22 mouse cellular contexts compared by ENCODE assay signal in the genomic region with DNA sequence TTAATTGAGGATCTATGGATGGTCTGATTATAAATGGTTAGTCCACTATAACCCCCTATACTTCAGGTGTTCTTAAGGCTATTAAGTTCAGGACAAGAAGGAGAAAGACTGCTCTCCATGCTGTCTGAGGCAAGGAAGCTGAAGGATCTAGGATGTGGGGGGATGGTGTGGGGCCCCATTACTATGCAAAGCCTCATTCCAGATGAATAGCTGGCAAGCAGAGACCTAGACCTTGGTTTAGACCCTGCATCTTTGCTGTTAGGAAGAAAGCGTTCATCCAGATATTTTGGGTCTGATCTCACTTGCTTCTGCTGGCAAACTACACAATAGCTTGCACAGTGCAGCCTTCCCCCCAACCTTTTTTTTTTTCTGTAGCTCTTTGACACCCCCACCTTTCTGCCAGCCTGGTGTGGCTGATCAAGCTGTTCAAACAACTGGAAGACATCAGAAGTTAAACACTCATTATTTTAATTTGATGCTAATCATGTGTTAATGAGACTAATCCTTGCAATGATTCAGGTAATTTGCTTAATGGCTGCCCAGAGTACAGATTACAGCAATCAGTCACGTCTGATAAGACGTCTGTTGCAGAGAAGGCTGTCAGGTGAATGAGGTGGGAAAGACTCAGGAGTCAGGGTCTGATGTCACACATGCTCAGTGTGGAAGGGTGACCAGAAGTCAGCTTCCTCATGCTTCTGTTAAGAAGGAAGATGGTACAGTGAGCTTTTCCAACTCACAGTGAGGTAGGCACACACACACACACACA.
DNase-seq lines count a peak whose midpoint lies in the region; ATAC-seq lines count a peak whose summit lies in the region.
"Had no signal": no experiment of that assay in that cellular context is flagged by ENCODE, and none has a peak within 500 bp of the region (broad histone marks: within the 10 kb centered on the region; RNA-seq: fewer than 3 reads in every experiment).

No protein-coding gene starts in this region.

- no peaks in the 10 kb centered on the region for H3K9me3 ChIP-seq in hindbrain, embryonic 12.5 days (replicated peaks)
- H3K9me3 ChIP-seq in hindbrain, embryonic 10.5 days: no peaks in the 10 kb centered on the region
- no peaks in the 10 kb centered on the region for H3K9me3 ChIP-seq in forebrain, embryonic 12.5 days
- H3K9me3 ChIP-seq in hindbrain, embryonic 15.5 days: no peaks in the 10 kb centered on the region
- H3K9me3 ChIP-seq: embryonic facial prominence, embryonic 15.5 days; neural tube, embryonic 12.5 days; stomach, embryonic 15.5 days had no signal

- no peaks in the 10 kb centered on the region for H3K27me3 ChIP-seq in hindbrain, embryonic 12.5 days
- no peaks in the 10 kb centered on the region for H3K27me3 ChIP-seq in hindbrain, embryonic 10.5 days (ENCODE audit: insufficient read depth, poor library complexity, severe bottlenecking)
- no peaks in the 10 kb centered on the region for H3K27me3 ChIP-seq in forebrain, embryonic 12.5 days
- no peaks in the 10 kb centered on the region for H3K27me3 ChIP-seq in hindbrain, embryonic 15.5 days
- H3K27me3 ChIP-seq: embryonic facial prominence, embryonic 15.5 days; neural tube, embryonic 12.5 days; stomach, embryonic 15.5 days had no signal

- DNase-seq in hindbrain, embryonic 10.5 days (ENCODE audit: low spot score): no peak
- peak; percentile 31 for DNase-seq in retina, embryonic 14.5 days (ENCODE audit: low spot score)
- DNase-seq in thymus, postnatal 4 days: no peak
- no peak for DNase-seq in lung, adult 18-20 months
- DNase-seq: adrenal gland, postnatal 14 days; cerebellum, adult 2 months; cerebellum, postnatal 36 days; gastrocnemius, adult 2 months; heart, postnatal 10 days; kidney, adult 18-20 months; right cerebral cortex, postnatal 25 days; thymus, adult 2 months had no signal

- 36% methylated on average over 3 of the region's 3 CpGs for WGBS in hindbrain, embryonic 12.5 days
- WGBS in hindbrain, embryonic 10.5 days: 42% methylated on average over 3 of the region's 3 CpGs
- WGBS in forebrain, embryonic 12.5 days: 12% methylated on average over 3 of the region's 3 CpGs
- WGBS in hindbrain, embryonic 15.5 days: 22% methylated on average over 3 of the region's 3 CpGs

- H3K4me3 ChIP-seq in hindbrain, embryonic 12.5 days: no peak overlapping the region
- H3K4me3 ChIP-seq in hindbrain, embryonic 10.5 days: no peak overlapping the region
- no peak overlapping the region for H3K4me3 ChIP-seq in forebrain, embryonic 12.5 days (replicated peaks)
- no peak overlapping the region for H3K4me3 ChIP-seq in hindbrain, embryonic 15.5 days
- H3K4me3 ChIP-seq: embryonic facial prominence, embryonic 15.5 days; gastrocnemius, adult 2 months; neural tube, embryonic 12.5 days; stomach, embryonic 15.5 days had no signal

- H3K4me2 ChIP-seq in hindbrain, embryonic 12.5 days (replicated peaks): no peak overlapping the region
- no peak overlapping the region for H3K4me2 ChIP-seq in forebrain, embryonic 12.5 days
- H3K4me2 ChIP-seq in hindbrain, embryonic 15.5 days: no peak overlapping the region
- H3K4me2 ChIP-seq: embryonic facial prominence, embryonic 15.5 days; heart, embryonic 11.5 days; neural tube, embryonic 12.5 days; stomach, embryonic 15.5 days had no signal

- no peaks in the 10 kb centered on the region for H3K36me3 ChIP-seq in hindbrain, embryonic 12.5 days
- H3K36me3 ChIP-seq in hindbrain, embryonic 10.5 days: no peaks in the 10 kb centered on the region
- no peaks in the 10 kb centered on the region for H3K36me3 ChIP-seq in forebrain, embryonic 12.5 days (replicated peaks)
- no peaks in the 10 kb centered on the region for H3K36me3 ChIP-seq in hindbrain, embryonic 15.5 days
- H3K36me3 ChIP-seq: embryonic facial prominence, embryonic 15.5 days; G1E; neural tube, embryonic 12.5 days; stomach, embryonic 15.5 days had no signal

- H3K4me1 ChIP-seq in hindbrain, embryonic 12.5 days: no peaks in the 10 kb centered on the region
- H3K4me1 ChIP-seq in hindbrain, embryonic 10.5 days (replicated peaks): no peaks in the 10 kb centered on the region
- H3K4me1 ChIP-seq in forebrain, embryonic 12.5 days: peaks cover 4% of the 10 kb centered on the region
- no peaks in the 10 kb centered on the region; the same call in 1 of the 2 replicates for H3K4me1 ChIP-seq in hindbrain, embryonic 15.5 days (replicated peaks)
- H3K4me1 ChIP-seq: embryonic facial prominence, embryonic 15.5 days; neural tube, embryonic 12.5 days; stomach, embryonic 15.5 days had no signal

- peak; percentile 35; the same call in 1 of the 2 replicates for ATAC-seq in hindbrain, embryonic 12.5 days (ENCODE audit: low FRiP score)
- peak; percentile 91 for ATAC-seq in forebrain, embryonic 12.5 days (ENCODE audit: low FRiP score)
- peak; percentile 51; the same call in 1 of the 2 replicates for ATAC-seq in hindbrain, embryonic 15.5 days (ENCODE audit: low FRiP score, low read depth)

- no peak overlapping the region for H3K27ac ChIP-seq in hindbrain, embryonic 12.5 days
- H3K27ac ChIP-seq in hindbrain, embryonic 10.5 days: no peak overlapping the region
- H3K27ac ChIP-seq in forebrain, embryonic 12.5 days: no peak overlapping the region
- H3K27ac ChIP-seq in hindbrain, embryonic 15.5 days (replicated peaks): no peak overlapping the region
- H3K27ac ChIP-seq: embryonic facial prominence, embryonic 15.5 days; gastrocnemius, adult 2 months; kidney, postnatal 0 days; liver, embryonic 14.5 days; neural tube, embryonic 12.5 days; stomach, embryonic 15.5 days had no signal

- no peak overlapping the region for H3K9ac ChIP-seq in hindbrain, embryonic 12.5 days
- no peak overlapping the region for H3K9ac ChIP-seq in forebrain, embryonic 12.5 days
- H3K9ac ChIP-seq in hindbrain, embryonic 15.5 days: no peak overlapping the region
- H3K9ac ChIP-seq: embryonic facial prominence, embryonic 15.5 days; liver, embryonic 14.5 days; neural tube, embryonic 12.5 days; stomach, embryonic 15.5 days had no signal

Comparison
In these comparisons a context has a peak if more than half of its experiments do, and no peak if none do; other contexts are left out.
1. ATAC-seq: peak in every context shown above with its lines; median percentile 91 in forebrain, embryonic 12.5 days; 51 in hindbrain, embryonic 15.5 days; 35 in hindbrain, embryonic 12.5 days.